Mouse (Mus musculus): ENCODE measurements around the gene Sec61g.

Sec61g gene

GRCm38 (mm10) chr11:16505999-16506398 lies 2.3 kb downstream of the Sec61g start:
- H3K36me3 ChIP-seq (ENCODE audit: control insufficient read depth, insufficient read depth, low read length, poor library complexity, severe bottlenecking), result peaks cover 6% of the 10 kb centered on the region; the same call in 1 of the 2 replicates
- DNase-seq (ENCODE audit: low read depth, low spot score), result no peak
- no peaks in the 10 kb centered on the region for H3K27me3 ChIP-seq (ENCODE audit: control insufficient read depth, insufficient read depth, low read length, poor library complexity, severe bottlenecking)

- no peaks in the 10 kb centered on the region for H3K27me3 ChIP-seq (ENCODE audit: control insufficient read depth, insufficient read depth, low read length, poor library complexity, severe bottlenecking)
- peaks cover 6% of the 10 kb centered on the region; the same call in 1 of the 2 replicates for H3K36me3 ChIP-seq (ENCODE audit: control insufficient read depth, insufficient read depth, low read length, poor library complexity, severe bottlenecking)
- DNase-seq (ENCODE audit: low read depth, low spot score), result no peak
These were observed 5.1 kb downstream of the Sec61g start for GRCm38 (mm10) chr11:16503150-16503549.

DNA sequence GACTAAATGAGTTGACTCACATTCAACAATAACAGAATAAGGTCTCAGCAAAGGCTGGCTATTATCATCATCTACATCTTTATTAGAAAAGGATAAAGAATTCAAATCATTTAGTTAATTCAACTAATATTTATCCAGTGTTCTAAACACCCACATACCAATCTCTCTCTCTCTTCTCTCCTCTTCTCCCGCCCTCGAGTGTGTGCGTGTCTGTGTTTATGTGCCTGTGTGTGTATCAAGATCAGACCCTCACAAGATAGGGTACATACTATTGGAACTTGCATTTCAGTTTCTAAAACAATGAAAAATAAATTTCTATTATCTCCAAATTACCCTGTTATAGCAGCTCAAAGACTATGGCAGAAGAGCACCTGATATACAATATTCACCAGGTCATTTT lies 5.5 kb downstream of the Sec61g start:
- Histone ChIP-seq H3K36me3 (ENCODE audit: control insufficient read depth, insufficient read depth, low read length, poor library complexity, severe bottlenecking) (peaks cover 6% of the 10 kb centered on the region; the same call in 1 of the 2 replicates), H3K27me3 (ENCODE audit: control insufficient read depth, insufficient read depth, low read length, poor library complexity, severe bottlenecking) (no peaks in the 10 kb centered on the region)
- no peak for DNase-seq (ENCODE audit: low read depth, low spot score)

DNA sequence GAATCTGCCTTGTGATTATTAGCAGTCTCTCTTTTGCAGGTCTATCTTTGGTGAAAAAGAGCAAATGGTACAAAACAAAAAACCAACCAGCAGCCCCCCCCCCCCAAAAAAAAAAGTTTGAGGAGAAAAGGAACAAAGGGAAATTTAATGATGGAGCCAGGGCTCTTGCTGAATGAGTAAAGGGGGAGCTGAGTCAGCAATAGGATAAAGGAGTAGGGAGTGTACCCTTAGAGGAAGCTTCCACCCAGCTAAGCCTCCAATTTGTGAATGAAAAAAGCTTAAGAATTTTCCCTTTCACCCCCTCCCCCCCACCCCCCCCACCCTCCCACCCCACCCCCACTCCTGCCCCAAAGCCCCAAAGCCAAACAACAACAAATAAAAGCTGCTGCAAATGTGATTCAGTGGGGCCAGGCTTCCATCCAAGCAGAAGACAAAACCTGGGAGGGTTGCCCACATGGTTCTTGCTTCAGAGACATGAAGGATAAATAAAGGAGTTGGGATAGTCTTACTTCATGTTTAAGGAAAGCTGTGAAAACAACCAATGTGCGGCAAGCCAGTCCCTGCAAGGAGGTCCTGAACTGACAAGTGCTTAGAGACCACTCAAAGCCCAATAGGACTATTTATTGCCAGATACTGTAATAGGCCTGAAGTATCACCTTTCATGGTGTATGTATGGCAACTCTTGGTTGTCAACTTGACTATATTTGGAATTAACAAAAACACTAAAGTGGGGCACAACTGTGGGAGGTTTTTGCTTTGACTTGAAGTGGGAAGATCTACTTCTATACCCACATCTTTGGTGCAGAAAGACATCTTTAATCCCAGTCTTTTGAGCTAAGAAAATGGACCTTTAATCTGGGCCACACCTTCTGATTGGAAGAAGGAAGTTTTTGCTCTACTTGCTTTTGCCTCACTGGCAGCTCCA lies 9.3 kb downstream of the Sec61g start:
- H3K27me3 ChIP-seq (ENCODE audit: control insufficient read depth, insufficient read depth, low read length, poor library complexity, severe bottlenecking), result no peaks in the 10 kb centered on the region
- H3K36me3 ChIP-seq (ENCODE audit: control insufficient read depth, insufficient read depth, low read length, poor library complexity, severe bottlenecking), result no peaks in the 10 kb centered on the region
- DNase-seq (ENCODE audit: low read depth, low spot score), result no peak
